Mouse (Mus musculus): Measurements from ENCODE around the gene Phldb3. TPM values are rescaled to one million over a fixed set of nuclear protein-coding genes. Genes with fewer than 3 reads are reported as not detected.
"Not testable (repeated sequence)": the region's sequence is repeated elsewhere in the genome, so short reads cannot be mapped to it uniquely, and the experiment has no call there.

The Phldb3 gene
- total RNA-seq, 2 experiments from 2014 or later, result 0.34 to 0.64 TPM

DNA sequence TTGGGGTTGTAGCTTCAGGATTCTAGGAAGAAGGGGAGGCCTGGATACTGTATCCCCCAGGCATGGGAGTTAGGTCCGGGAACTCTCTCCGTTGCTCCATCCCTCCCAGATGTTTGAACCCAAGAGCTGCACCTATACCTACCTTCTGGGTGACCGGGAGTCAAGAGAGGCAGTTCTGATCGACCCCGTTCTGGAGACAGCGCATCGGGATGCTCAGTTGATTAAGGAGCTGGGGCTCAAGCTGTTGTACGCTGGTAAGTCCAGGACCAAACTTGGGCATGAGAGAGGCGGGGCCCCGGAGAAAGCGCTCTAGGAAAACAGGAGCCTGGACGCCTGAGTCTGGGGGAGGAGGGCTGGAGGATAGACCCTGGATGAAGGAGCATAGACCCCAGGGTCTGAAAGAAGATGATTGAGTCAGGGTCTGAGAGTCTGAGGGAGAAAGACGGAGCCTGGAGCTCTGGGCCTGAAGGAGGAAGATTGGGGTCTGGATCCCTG is 16.2 kb upstream of the Phldb3 start:
- DNase-seq (ENCODE audit: low spot score), result no peak

DNA sequence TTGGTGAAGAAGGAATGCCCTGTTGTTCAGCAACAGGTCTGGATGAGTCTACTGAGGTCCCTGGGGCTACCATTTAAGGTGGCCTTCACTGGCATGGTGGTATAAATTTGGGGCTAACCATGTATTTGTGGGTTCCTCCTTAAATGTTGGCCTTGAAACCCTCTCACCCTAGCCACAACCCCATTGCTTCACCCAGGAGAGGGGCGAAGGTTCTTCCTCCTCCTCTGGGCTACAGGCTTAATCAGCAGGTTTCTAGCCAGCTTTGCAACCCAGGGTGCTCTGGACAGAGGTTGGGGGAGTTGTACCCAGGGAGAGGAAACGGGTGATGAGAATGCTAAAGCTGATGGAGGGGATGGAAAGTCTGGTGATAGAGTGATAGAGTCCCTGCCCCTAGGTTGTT is 15.1 kb upstream of the Phldb3 start:
- DNase-seq (ENCODE audit: low spot score), result no peak

GRCm38 (mm10) chr7:24598121-24598520 is 12.4 kb upstream of the Phldb3 start:
- no peak for DNase-seq (ENCODE audit: low spot score)

DNA sequence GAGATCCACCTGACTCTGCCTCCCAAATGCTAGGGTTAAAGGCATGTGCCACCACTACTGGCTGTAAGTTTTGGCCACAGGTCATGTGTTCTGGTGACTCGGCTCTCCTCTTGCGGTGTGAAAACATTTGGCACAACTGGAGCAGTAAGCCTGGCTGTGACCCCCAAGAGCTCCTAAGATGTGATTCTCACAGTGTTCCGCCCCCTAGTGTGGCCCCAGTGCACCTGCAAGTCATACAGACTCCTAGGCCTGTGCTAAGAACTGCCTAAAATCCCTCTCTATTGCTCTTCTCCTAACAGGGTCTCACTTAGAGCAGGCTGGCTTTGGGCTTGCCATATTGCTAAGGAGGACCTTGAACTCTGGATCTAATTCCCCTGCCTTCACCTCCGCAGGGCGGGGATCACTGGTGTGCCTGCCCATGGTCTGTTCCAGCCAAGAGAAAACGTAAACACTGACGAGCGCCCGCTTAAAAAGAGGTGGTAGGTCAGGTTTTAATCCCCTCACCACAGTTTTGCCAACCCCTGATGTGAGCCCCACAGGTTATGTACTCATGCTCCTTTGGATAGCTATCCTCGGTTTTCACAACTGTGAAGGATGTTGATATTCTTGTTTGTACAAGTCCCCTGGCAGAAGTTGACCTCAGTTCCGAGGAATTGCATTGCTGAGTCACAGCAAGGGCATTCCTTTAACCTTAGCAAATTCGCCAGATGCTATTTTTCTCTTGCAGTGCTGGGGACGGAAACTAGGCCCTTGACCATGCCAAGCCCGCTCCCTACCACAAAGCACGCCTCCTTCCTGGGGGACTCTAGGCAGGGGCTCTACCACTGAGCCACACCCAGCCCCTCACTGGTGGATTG is 11.1 kb upstream of the Phldb3 start:
- DNase-seq (ENCODE audit: low spot score), result peak; percentile 16

- peak; percentile 97 for DNase-seq (ENCODE audit: low spot score)
Measured at GRCm38 (mm10) chr7:24600941-24601597, 9.5 kb upstream of the Phldb3 start.

GRCm38 (mm10) chr7:24605561-24605960 is 5.0 kb upstream of the Phldb3 start:
- no peak for DNase-seq (ENCODE audit: low spot score)

DNA sequence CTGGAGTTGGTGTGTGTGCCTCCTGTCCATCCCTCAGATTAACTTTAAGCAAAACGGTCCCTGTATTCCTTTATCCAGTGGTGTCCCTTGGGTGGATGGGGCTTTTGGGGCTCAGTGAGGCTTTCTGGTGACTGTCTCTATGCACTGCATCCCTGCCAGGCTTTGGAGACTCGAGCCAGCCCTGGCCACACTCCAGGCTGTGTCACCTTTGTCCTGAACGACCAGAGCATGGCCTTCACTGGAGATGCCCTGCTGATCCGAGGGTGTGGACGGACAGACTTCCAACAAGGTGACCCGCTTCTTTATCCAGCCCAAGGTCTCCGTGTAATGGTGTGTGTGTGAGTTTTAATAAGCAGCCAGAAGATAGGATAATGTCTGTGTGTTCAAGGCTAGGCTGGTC is 4.5 kb upstream of the Phldb3 start:
- DNase-seq (ENCODE audit: low spot score), result no peak

GRCm38 (mm10) chr7:24608017-24608416 is 2.5 kb upstream of the Phldb3 start:
- peak; percentile 77 for DNase-seq (ENCODE audit: low spot score)

DNA sequence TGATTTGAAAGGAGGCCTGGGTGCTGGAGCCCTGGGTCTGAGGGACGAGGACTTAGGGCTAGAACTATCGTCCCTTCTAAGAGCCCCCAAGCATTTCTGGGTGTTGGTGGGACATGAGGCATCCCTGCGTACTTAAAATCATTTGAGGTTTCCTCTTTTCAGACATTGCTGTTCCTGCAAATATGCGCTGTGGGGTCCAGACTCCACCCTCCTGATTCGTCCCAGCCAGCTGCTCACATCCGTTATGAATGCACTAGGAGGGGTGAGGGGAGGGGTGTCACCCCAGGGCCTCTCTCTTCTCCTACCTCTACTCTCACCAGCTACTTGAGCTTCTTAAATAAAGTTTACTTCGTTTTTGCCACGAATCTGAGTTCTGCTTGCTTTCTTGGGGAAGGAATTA is 2.0 kb upstream of the Phldb3 start:
- no peak for DNase-seq (ENCODE audit: low spot score)

- DNase-seq (ENCODE audit: low spot score), result peak; percentile 95
Measured at GRCm38 (mm10) chr7:24610879-24611494, 424 bp downstream of the Phldb3 start.

DNA sequence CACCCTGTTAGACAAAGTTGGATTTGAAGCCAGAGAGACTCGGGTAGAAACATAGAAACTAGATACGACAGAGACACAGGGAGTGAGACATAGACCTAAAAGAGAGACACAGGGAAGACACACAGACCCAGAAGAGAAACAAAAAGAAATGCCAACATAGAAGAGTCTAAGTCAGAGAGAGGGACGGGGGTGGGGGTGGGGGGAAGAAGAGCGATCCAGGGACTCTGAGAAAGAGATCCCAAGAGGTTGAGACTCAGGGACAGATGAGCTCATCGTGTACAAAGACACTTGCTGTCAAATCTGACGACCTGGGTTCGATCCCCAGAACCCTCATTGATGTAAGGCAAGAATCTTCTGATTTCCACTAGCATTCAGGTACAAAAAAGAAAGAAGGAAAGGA is 1.1 kb downstream of the Phldb3 start:
- no peak for DNase-seq (ENCODE audit: low spot score)

DNA sequence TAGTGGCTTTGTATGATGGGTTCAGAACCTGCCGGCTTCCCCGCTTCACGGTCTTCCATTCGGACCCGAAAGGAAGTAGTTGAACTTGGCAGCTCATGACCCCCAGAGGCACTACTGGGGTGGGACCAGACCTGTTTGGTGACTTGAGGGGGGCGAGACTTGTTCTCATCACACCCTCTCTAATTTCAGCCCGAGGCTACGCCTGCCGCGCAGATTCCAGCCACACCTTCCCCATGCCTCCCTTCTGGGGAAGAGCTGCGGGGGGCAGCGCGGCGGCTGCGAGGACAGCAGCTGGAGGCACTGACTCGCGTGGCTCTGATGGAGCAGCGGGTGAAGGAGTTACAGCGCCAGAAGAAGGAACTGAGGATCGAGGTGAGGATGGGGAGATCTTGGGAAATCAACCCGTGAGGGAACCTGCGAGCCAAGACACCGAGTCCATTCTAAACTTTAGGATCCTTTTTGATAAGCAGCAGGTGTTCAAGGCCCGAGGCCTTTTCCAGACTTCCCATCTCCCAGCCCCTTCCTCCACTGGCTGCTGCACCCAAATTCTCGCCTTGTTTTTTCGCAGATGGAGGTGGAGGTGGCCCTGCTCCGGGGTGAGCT is 1.8 kb downstream of the Phldb3 start:
- no peak for DNase-seq (ENCODE audit: low spot score)

DNA sequence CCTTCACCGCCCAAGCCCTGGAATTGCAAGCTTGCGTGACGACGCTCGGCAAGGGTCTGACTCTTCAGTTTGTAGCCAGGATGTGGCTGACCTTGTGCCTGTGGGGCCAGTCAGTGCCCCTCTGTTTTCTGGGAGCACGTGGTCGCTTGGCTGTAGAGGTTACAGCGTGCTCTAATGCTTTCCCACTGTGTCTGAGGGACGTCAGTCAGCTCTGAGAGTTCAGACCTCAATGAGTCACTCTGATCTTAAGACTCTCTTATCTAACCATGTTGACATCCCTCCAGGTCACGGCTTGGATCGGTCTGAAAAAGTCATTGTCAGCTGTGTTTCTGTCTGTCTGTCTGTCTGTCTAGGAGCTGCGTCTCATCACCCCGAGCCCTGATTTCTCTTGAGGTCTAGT is 4.3 kb downstream of the Phldb3 start:
- DNase-seq (ENCODE audit: low spot score), result no peak

- no peak for DNase-seq (ENCODE audit: low spot score)
Measured at GRCm38 (mm10) chr7:24617763-24618162, 7.2 kb downstream of the Phldb3 start.

DNA sequence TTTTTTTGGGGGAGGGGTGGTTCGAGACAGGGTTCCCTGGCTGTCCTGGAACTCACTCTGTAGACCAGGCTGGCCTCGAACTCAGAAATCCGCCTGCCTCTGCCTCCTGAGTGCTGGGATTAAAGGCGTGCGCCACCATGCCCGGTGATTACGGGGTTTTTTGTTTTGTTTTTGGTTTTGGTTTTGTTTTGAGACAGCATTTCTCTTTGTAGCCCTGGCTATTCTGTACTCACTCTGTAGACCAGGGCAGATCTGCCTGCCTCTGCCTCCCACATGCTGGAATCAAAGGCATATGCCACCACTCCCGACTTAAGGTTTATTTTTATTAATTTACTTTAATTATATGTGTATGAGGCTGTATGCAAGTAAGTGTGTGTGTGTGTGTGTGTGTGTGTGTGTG is 7.8 kb downstream of the Phldb3 start:
- DNase-seq (ENCODE audit: low spot score), result not testable (repeated sequence)

GRCm38 (mm10) chr7:24619671-24620397 is 9.3 kb downstream of the Phldb3 start:
- DNase-seq (ENCODE audit: low spot score), result no peak

- DNase-seq (ENCODE audit: low spot score), result no peak
Measured at GRCm38 (mm10) chr7:24621193-24621592, 10.6 kb downstream of the Phldb3 start.

DNA sequence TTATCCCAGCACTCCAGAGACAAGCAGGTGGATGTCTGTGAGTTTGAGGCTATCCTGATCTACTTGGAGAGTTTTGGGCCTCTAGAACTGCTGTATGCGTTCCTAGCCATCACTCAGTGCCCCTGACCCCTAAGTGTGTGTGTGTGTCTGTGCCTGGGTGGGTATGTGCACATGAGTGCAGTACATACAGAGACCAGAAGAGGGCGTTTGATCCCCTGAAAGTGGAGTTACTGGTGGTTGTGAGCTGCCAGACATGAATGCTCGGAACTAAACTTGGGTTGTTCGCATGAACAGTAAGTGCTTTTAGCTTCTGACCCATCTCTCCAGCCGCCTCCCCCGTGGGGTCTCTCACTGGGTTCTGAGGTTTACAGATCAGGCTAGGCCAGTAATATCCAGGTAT is 12.4 kb downstream of the Phldb3 start:
- DNase-seq (ENCODE audit: low spot score), result no peak

- DNase-seq (ENCODE audit: low spot score), result peak; percentile 89
Measured at GRCm38 (mm10) chr7:24628685-24629610, 18.4 kb downstream of the Phldb3 start.

DNA sequence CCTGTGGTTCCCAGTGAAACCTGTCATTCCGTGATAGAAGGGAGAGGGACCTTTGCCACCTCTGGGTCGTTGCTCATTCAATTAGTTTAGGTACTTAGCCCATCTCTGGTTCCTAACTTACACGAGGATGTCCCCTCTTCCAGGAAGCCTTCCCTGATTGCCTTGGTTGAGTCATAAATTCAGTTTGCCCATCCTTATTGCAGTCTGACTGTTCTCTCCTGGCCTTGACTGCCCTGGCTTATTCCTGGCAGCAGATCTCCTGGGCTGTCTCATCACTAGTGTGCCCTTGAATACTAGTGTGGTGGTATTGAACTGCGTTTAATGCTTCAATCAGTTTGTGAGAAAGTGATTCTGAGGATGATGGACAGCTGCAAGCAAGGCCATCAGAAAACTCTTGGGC is 19.1 kb downstream of the Phldb3 start:
- DNase-seq (ENCODE audit: low spot score), result no peak

All from gastrocnemius, adult 18-20 months (tissue).